Mouse (Mus musculus) monocyte, adult 5-6 weeks (primary cell): ENCODE measurements around the gene Krt23. TPM values are rescaled to one million over a fixed set of nuclear protein-coding genes. Genes with fewer than 3 reads are reported as not detected.

Source experiments
- ATAC-seq: fragments of 153-309, 156-312 bp; replicated peaks from 2 replicates; pipeline ENCODE4 v1.8.0; 2017; ENCODE audit warnings: mild to moderate bottlenecking; ENCODE audit not compliant: low TSS enrichment, insufficient number of reproducible peaks, severe bottlenecking, poor library complexity, low FRiP score
- total RNA-seq: library from RNA; stranded (forward); fragments of 200-1000, 200-491, 200-594 nt; gene quantifications from 3 replicates; pipeline ENCODE4 v1.2.3, GENCODE M21; 2017

Gene Krt23
- total RNA-seq = not detected in 3 replicates

DNA sequence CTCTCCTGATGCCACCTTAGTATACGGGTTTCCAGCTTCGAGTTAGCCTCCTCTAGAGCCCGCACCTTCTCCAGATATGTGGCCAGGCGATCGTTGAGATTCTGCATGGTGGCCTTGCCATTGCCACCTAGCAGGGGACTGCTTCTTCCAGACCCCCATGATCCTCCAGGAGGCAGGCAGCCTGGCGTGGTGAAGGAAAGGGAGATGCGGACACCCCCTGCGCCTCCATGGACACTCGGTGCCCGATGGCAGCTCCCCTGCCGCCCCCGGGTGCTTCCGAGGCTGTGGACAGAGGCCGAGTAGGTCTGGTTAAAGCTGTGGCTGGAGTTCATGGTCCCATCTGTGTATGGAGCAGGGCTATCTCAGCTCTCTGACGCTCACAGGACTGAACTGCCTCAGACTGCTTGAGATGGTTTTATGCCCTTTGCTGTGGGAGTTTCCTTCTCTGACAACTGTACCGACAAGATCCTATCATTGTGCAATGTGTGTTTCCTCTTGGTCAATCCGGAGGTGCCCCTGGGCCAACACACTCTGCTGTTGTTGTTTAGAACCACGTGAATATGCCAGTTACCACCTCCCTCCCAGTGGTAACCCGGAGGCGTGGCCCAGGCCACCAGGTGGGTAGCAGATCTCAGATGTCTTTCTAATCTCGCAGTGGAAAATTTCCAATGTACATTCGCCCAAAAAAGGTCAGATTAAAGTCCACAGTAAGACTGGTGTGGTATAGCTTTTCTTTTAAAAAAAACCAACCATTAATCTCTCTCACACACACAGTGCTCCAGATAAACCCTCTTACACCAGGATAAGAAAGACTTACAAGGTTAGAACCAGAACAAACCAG, at the start of gene Krt23:
Gene Krt23 (minus strand): TSS at position 405 of the 841 bp plus-strand sequence.
- no peak for ATAC-seq

DNA sequence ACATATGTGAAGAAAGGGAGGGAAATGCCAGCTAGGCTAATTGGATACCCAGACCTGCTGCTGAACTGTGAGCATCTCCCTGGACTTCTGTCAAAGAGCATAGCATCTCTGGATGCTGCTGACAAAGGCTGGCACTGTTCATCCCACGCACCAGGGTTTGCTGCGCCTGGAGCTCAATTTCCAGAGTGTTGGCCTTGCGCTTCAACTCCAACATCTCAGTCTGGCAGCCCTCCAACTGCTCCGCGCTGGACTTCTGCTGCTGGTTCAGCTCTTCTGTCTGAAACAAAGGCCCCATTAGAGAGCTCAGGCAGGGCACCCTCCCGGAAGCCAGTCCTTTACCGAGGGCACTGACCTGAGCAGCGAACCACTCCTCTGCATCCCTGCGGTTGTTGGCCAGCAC, 46.8 kb upstream of the Krt23 start:
- ATAC-seq = no peak

- ATAC-seq = no peak
Measured at GRCm38 (mm10) chr11:99521288-99521860, 28.4 kb upstream of the Krt23 start, which contains the start of gene Krt39. TSS of gene Krt39 (minus strand) at chr11:99521338.

DNA sequence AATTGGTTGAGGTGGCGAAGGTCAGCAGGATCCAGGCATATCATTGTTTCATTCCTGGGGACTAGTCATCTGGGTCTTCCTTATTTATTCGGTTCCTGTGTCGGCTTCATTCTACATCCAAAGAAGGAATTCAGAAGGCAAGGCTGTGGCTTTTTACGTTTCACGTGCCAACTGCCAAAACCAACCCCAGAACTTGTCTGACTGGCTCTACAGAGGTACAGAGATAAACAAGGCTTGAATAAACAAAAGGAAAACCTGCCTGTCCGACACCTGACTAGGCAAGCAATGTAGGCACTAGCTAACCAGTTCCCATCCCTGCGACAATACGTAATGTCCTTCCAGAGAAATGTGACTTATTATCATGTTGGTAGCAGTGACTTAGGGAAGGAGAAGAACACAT, 21.2 kb upstream of the Krt23 start:
- no peak for ATAC-seq

DNA sequence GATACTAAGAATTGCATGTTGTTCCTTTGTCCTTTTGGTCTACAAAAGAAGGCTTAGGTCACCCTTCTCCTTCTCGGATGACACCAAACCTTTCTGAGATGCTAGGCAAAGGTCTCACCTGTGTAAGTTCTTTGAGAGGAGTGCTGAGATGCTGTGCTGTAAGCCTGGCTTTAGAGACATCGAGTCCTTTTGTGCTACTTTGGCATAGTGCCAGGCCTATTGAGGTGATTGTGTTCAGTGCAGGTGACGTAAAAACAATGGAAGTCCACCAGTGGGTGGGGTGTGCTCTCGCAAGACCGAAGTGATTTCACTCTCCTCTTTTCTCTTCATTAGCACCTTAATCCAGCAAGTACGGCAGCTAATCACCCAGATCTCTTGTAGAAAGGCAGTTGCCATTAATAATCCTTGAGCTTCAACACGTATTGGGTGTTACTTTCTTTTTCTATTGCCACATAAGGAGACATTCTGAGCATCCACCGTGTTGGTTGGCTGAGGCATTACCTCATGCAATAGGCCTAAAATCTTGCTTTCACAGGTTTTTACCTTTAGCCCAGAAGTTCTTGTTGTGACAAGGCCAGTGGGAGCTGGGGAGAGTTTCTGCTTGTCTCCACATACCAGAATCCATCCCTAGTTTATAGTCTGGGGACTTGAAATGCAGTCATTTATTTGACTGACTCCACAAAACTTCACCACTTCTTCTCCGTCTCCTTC, 7.3 kb upstream of the Krt23 start:
- ATAC-seq = no peak

GRCm38 (mm10) chr11:99496460-99496859, 3.5 kb upstream of the Krt23 start:
- no peak for ATAC-seq

GRCm38 (mm10) chr11:99494741-99495140, 1.8 kb upstream of the Krt23 start:
- ATAC-seq = no peak

GRCm38 (mm10) chr11:99493574-99493850, 575 bp upstream of the Krt23 start:
- no peak for ATAC-seq

GRCm38 (mm10) chr11:99491040-99491439, 1.9 kb downstream of the Krt23 start:
- ATAC-seq = no peak

DNA sequence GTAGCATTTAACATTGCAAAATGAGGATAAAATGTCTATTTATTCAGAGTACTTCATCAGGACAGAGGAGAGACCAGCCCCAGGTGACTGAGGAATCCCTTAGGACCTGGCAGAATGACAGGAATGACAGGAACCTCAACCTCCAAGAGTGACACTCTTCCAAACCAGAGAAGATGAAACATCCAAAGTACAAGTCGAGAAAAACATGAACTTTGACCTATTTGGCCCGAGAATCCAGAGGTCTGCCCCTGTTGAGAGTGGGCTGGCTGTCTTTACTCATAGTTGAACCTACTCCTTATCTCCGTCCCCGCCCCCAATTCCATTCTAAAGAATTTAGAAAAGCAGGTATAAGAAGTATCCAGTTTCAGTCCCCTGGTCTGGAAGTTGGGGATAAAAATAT, 2.3 kb downstream of the Krt23 start:
- no peak for ATAC-seq

DNA sequence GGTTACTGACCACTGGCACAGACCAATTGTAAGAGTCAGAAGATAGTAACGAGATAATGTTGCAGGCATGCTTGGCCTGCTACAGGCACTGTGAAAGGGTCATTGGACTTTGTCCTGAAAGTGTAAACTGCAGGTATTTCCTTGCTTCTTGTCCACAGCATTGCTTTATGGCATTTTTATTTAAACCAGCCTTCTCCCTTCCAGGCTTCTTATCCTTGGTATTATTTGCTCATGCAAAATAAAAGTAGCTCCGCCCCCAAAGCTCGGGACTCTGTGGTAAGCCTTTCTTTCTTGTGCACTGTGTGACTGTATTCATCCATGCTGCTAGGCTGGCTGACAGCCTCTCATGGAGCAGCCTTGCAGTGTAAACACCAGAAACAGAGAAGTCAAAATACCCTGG, 3.7 kb downstream of the Krt23 start:
- ATAC-seq = no peak

DNA sequence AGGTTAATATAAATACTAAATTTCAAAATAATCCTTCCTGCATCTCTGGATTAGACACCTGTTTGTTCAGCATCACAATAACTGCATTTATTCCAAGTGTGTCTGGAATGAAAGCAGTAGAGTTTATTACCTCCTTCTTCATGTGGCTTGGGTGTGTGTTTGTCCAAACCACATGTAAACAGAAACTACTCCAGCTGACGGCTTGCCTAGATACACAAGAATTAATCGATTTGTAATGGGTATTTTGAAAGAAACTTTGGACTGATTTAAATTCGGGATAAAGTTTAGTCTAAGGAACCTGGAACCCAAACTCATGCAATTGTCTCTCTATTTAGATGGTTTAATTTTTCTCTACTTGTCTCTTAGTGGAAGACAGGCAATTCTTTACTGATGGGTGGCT, 18.0 kb downstream of the Krt23 start:
- ATAC-seq = no peak

- ATAC-seq = no peak
Measured at GRCm38 (mm10) chr11:99473433-99473832, 19.5 kb downstream of the Krt23 start.

DNA sequence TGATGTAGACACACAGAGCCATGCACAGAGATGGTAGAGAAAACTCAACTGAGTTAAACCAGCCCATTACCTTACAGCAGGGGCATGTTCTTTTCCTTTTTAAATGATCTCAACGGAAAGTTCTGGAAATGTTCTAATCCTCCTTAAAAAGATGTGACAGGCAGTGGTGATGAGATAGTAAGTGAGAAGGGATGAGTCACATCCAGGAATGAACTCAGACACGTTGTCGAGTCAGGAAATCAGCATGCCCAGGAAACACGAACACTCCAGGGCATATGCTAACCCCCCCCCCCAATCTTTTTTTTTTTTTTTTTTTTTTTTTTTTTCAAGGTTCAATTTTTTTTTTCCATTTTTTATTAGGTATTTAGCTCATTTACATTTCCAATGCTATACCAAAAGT, 20.5 kb downstream of the Krt23 start:
- ATAC-seq = no peak

DNA sequence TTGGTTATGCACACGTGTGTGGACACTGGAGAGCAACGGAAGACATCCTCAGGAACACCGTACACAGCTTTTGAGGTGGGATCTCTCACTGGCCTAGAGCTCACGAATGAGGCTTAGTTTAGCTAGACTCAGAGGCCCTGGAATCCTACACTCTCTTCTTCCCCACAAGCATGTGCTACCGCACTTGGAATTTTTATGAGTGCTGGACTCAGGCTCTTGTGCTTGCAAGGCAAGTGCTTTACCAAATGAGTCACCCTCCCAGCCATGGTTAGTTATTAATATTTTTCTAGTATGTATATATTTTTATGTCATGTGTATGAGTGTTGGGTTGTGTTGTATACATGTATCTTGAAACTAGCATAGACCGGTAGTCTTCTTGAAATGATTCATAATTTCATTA, 21.0 kb downstream of the Krt23 start:
- no peak for ATAC-seq

- no peak for ATAC-seq
Measured at GRCm38 (mm10) chr11:99469228-99469627, 23.7 kb downstream of the Krt23 start.

GRCm38 (mm10) chr11:99468566-99468965, 24.4 kb downstream of the Krt23 start:
- ATAC-seq = no peak

DNA sequence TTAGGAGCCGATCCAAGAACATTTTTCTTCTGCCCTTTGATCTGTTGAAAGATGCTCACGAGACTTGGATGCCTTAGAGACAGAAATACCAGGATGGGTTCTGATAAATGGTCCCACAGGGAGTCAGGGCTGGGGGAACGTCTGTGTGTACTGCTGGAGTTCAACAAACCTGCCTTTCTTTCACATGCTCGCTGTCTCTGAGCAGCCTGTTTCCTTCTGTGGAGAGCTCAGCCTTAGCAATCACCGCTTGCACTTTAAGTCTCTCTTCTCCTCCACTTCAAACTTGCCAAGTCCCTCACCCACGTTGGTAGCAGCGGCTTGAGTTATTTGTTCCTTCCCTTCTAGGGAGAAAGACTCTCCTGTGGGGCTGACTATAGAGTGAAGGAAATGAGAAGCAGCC, 26.6 kb downstream of the Krt23 start:
- ATAC-seq = no peak

GRCm38 (mm10) chr11:99464836-99465235, 28.1 kb downstream of the Krt23 start:
- ATAC-seq = no peak

GRCm38 (mm10) chr11:99463155-99463554, 29.8 kb downstream of the Krt23 start:
- no peak for ATAC-seq
